Mouse (Mus musculus) olfactory bulb, adult 2 months (tissue): ENCODE measurements around the gene Cacng6.

ENCODE experiments used
- CTCF ChIP-seq: fragments of 200-500 bp; IDR thresholded peaks from 2 replicates; pipeline ENCODE4 v1.5.1; 2012; ENCODE audit warnings: low read depth, mild to moderate bottlenecking, low read length, moderate library complexity; ENCODE audit not compliant: insufficient read depth
- POLR2A ChIP-seq: fragments of 200-500 bp; IDR thresholded peaks from 2 replicates; pipeline ENCODE4 v1.6.1; 2012; ENCODE audit warnings: mild to moderate bottlenecking, low read depth, low read length, moderate library complexity; ENCODE audit not compliant: insufficient read depth

DNA sequence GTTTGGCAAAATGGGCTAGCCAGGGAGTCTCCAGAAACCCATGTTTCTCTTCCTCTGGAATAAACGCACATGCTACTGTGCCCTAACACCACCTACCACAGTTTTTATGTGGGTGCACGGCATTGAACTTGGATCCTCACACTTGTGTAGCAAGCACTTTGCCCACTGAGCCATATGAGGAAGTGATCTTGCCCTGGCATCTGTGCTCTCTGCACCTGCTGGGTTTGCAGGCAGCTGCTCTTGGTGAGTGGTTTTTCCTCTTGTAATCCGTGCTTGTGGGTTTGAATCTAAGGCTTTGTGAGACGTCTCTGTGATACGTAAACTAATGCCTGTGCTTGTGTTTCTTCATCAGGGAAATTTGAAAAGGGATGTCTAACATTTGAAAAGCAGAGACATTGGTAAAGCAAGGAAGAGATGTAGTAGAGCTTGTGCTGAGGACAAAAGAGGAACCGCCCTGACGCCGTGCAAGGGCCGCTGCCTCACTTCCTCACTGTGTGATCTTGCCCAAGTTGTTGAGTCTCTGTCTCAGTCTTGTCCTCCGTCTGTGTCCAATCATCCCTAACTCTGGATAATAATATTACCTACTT, 18.6 kb downstream of the Cacng6 start:
- TF ChIP-seq POLR2A: no peak
- no peak for TF ChIP-seq CTCF
